Mouse (Mus musculus): ENCODE data around the gene Hadha. TPM values are rescaled to one million over a fixed set of nuclear protein-coding genes. Genes with fewer than 3 reads are reported as not detected.

Gene Hadha
- polyA plus RNA-seq, 1 experiment from 2014 or later, result 142 TPM

DNA sequence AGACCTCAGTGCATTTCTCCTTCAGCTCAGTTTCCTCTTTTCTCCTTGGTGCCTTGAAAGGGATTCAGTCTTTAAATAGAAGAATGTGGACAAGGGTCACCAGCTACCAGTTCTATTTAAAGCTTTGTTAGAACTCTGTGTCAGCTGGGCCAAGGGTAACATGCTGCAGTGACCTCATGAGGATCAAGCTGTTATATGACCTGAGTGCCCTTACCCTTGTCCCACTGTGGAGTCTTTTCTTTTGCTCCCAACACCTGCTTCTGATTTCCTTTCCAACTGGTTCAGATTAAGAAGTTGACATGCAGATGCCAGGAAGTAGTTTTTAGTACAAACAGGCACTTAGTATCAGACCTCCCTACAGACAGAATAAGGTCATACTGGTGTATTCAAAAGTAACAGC, 17.2 kb upstream of the Hadha start:
- H3K4me3 ChIP-seq (replicated peaks), result no peak overlapping the region
- H3K27me3 ChIP-seq (replicated peaks), result no peaks in the 10 kb centered on the region
- H3K4me2 ChIP-seq, result no peak overlapping the region
- no peak overlapping the region for H3K9ac ChIP-seq
- H3K9me3 ChIP-seq, result no peaks in the 10 kb centered on the region
- no peak for ATAC-seq (ENCODE audit: insufficient read depth, low FRiP score, low read depth)
- H3K4me1 ChIP-seq, result no peaks in the 10 kb centered on the region
- no peak overlapping the region for H3K27ac ChIP-seq
- peaks cover 10% of the 10 kb centered on the region for H3K36me3 ChIP-seq

GRCm38 (mm10) chr5:30170303-30170940, 15.5 kb upstream of the Hadha start:
- Histone ChIP-seq H3K9me3 (no peaks in the 10 kb centered on the region), H3K4me1 (no peaks in the 10 kb centered on the region), H3K4me2 (no peak overlapping the region), H3K36me3 (peaks cover 5% of the 10 kb centered on the region; the same call in 1 of the 2 replicates), H3K27me3 (replicated peaks) (no peaks in the 10 kb centered on the region), H3K4me3 (replicated peaks) (no peak overlapping the region), H3K9ac (no peak overlapping the region), H3K27ac (0 out of 2 replicates have a peak overlapping the region, but pooled peaks have one; percentile 31)
- ATAC-seq (ENCODE audit: insufficient read depth, low FRiP score, low read depth), result no peak
- 70% methylated on average over 5 of the region's 5 CpGs for WGBS

DNA sequence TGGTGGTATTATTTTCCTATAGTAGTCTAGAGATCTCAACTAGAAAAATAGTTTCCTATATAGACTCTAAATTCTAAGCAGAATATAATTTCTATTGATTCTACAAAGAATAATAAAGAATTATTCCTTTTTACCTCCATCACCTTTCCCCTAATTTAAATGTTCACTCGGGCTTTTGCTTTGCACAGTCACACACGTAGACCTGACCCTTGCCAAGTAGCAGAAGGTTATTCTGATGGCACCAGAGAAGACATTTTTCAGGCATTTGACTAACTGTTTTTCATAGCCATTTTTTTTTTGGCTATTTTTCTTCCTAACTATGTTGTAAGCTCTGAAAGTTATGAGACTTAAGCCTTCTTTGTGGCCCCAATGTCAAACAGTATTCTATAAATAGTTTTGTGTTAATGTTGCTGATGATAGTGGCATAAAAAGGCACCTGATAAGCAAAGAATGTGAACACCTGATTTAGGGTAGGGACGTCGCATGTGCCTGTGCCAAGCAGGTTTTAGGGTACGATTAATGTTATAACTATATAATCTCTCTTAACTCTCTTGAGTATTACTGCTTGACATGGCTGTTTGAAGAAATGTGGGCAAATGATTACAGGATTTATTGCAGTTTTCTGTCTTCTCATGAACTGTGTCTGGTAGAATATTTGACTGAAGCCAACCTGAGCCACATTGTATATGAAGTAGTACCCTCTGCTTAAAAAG, 10.4 kb upstream of the Hadha start:
- WGBS, result 73% methylated on average over 5 of the region's 5 CpGs
- no peak for ATAC-seq (ENCODE audit: insufficient read depth, low FRiP score, low read depth)
- no peak overlapping the region for H3K27ac ChIP-seq

GRCm38 (mm10) chr5:30162339-30162738, 7.4 kb upstream of the Hadha start:
- Histone ChIP-seq H3K4me3 (replicated peaks) (no peak overlapping the region), H3K4me2 (no peak overlapping the region), H3K9ac (no peak overlapping the region), H3K27ac (no peak overlapping the region), H3K36me3 (no peaks in the 10 kb centered on the region), H3K9me3 (no peaks in the 10 kb centered on the region), H3K27me3 (replicated peaks) (no peaks in the 10 kb centered on the region), H3K4me1 (no peaks in the 10 kb centered on the region)
- WGBS, result 79% methylated on average over 6 of the region's 6 CpGs
- ATAC-seq (ENCODE audit: insufficient read depth, low FRiP score, low read depth), result no peak

More for the DNA sequence above, 10.4 kb upstream of the Hadha start:
- Histone ChIP-seq H3K9me3 (no peaks in the 10 kb centered on the region), H3K9ac (no peak overlapping the region), H3K36me3 (no peaks in the 10 kb centered on the region), H3K27me3 (replicated peaks) (no peaks in the 10 kb centered on the region), H3K4me2 (no peak overlapping the region), H3K4me1 (no peaks in the 10 kb centered on the region), H3K4me3 (replicated peaks) (no peak overlapping the region)

GRCm38 (mm10) chr5:30161836-30162235, 6.9 kb upstream of the Hadha start:
- Histone ChIP-seq H3K4me1 (peaks cover 4% of the 10 kb centered on the region; the same call in 1 of the 2 replicates), H3K4me2 (no peak overlapping the region), H3K9ac (no peak overlapping the region), H3K27ac (no peak overlapping the region), H3K4me3 (replicated peaks) (no peak overlapping the region), H3K27me3 (replicated peaks) (no peaks in the 10 kb centered on the region), H3K9me3 (no peaks in the 10 kb centered on the region), H3K36me3 (no peaks in the 10 kb centered on the region)
- WGBS, result 87% methylated on average over 1 of the region's 1 CpGs
- no peak for ATAC-seq (ENCODE audit: insufficient read depth, low FRiP score, low read depth)

DNA sequence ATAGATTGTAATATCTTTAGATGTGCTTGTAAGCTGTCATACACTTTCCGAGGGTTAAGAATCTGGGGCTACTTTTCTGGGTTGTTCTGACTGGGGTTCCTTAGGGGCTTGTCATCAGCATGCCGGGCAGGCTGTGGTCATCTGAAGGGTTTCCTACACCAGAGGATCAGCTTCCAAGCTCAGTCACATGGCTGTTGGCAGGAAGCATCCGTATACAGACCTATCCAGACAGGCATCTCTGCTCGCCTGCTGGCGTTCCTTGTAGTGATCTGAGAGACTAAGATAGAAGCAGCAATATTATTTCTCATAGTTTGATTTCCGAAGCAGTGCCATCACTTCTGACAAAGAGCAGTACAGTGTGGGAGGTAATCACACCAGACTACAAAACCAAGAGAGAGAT, 4.6 kb upstream of the Hadha start:
- 81% methylated on average over 6 of the region's 6 CpGs for WGBS
- no peak for ATAC-seq (ENCODE audit: insufficient read depth, low FRiP score, low read depth)
- Histone ChIP-seq H3K9me3 (no peaks in the 10 kb centered on the region), H3K4me1 (peaks cover 9% of the 10 kb centered on the region; the same call in 1 of the 2 replicates), H3K27ac (no peak overlapping the region), H3K4me3 (replicated peaks) (no peak overlapping the region), H3K4me2 (no peak overlapping the region), H3K36me3 (no peaks in the 10 kb centered on the region), H3K27me3 (replicated peaks) (no peaks in the 10 kb centered on the region), H3K9ac (no peak overlapping the region)

GRCm38 (mm10) chr5:30155821-30156629, 1.1 kb upstream of the Hadha start:
- H3K9ac ChIP-seq, result peak overlapping the region; percentile 86
- peak overlapping the region; percentile 98 for H3K4me3 ChIP-seq (replicated peaks)
- peaks cover 13% of the 10 kb centered on the region; the same call in 1 of the 2 replicates for H3K4me1 ChIP-seq
- ATAC-seq (ENCODE audit: insufficient read depth, low FRiP score, low read depth), result no peak
- H3K27me3 ChIP-seq (replicated peaks), result no peaks in the 10 kb centered on the region
- WGBS, result 21% methylated on average over 13 of the region's 13 CpGs
- no peaks in the 10 kb centered on the region for H3K36me3 ChIP-seq
- H3K4me2 ChIP-seq, result peak overlapping the region; percentile 69
- H3K27ac ChIP-seq, result peak overlapping the region; percentile 91
- no peaks in the 10 kb centered on the region for H3K9me3 ChIP-seq

DNA sequence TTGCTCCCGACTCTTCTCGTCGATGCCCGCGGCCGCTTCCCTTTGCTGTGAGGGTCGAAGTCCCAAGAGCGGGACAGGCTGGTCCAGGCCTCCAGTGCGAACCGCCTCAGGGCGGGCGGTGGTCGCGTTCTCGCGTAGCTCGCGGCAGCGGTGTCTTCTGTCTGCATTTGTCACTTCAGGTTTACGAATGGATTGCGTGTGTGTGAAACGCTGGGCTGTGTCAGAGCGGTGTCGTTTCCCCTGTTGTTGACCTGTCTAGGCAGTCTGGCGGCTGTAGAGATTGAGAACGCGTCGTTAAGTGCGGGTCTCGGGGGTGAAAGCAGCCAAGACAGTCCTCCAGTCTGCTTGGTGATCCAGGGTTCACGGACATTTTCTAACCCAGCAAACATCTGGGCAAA, 432 bp upstream of the Hadha start:
- no peaks in the 10 kb centered on the region for H3K36me3 ChIP-seq
- no peaks in the 10 kb centered on the region for H3K9me3 ChIP-seq
- ATAC-seq (ENCODE audit: insufficient read depth, low FRiP score, low read depth), result peak; percentile 37
- WGBS, result 0% methylated on average over 31 of the region's 31 CpGs
- H3K4me2 ChIP-seq, result peak overlapping the region; percentile 69
- H3K27ac ChIP-seq, result peak overlapping the region; percentile 91
- H3K4me3 ChIP-seq (replicated peaks), result peak overlapping the region; percentile 98
- peak overlapping the region; percentile 86 for H3K9ac ChIP-seq
- peaks cover 13% of the 10 kb centered on the region; the same call in 1 of the 2 replicates for H3K4me1 ChIP-seq
- no peaks in the 10 kb centered on the region for H3K27me3 ChIP-seq (replicated peaks)

DNA sequence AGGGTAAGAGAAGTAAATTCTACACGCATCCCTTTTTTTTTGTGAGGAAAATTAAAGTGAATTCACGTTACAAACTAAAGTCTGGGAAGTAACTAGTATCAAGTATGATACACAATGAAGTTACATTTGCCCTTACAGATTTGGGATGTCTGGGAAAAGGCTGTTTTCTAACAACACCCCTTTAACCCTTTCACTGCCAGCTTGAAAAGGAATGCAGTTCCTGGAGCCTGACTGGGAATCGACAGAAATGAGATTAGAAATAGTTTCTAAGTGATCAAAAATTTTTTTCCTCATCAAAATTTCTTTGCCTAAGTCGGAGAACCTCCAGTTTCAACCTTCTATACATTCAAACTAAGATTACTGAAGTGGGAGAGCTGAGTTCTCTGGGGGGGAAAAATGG, 949 bp downstream of the Hadha start:
- no peaks in the 10 kb centered on the region for H3K9me3 ChIP-seq
- H3K27ac ChIP-seq, result peak overlapping the region; percentile 91; the same call in 1 of the 2 replicates
- peak overlapping the region; percentile 98 for H3K4me3 ChIP-seq (replicated peaks)
- no peaks in the 10 kb centered on the region for H3K36me3 ChIP-seq
- H3K4me1 ChIP-seq, result peaks cover 13% of the 10 kb centered on the region; the same call in 1 of the 2 replicates
- WGBS, result 14% methylated on average over 4 of the region's 4 CpGs
- H3K9ac ChIP-seq, result peak overlapping the region; percentile 86; the same call in 1 of the 2 replicates
- no peaks in the 10 kb centered on the region for H3K27me3 ChIP-seq (replicated peaks)
- ATAC-seq (ENCODE audit: insufficient read depth, low FRiP score, low read depth), result no peak
- peak overlapping the region; percentile 69 for H3K4me2 ChIP-seq

- no peak overlapping the region for H3K4me3 ChIP-seq (replicated peaks)
- no peaks in the 10 kb centered on the region for H3K27me3 ChIP-seq (replicated peaks)
- no peak overlapping the region for H3K27ac ChIP-seq
- no peak overlapping the region for H3K9ac ChIP-seq
- no peaks in the 10 kb centered on the region for H3K36me3 ChIP-seq
- 72% methylated on average over 2 of the region's 2 CpGs for WGBS
- peaks cover 13% of the 10 kb centered on the region; the same call in 1 of the 2 replicates for H3K4me1 ChIP-seq
- no peak for ATAC-seq (ENCODE audit: insufficient read depth, low FRiP score, low read depth)
- no peaks in the 10 kb centered on the region for H3K9me3 ChIP-seq
- no peak overlapping the region for H3K4me2 ChIP-seq
Observed at GRCm38 (mm10) chr5:30153222-30153621, 1.7 kb downstream of the Hadha start.

- 72% methylated on average over 1 of the region's 1 CpGs for WGBS
- Histone ChIP-seq H3K27ac (no peak overlapping the region), H3K4me2 (no peak overlapping the region)
Observed at GRCm38 (mm10) chr5:30152413-30152812, 2.5 kb downstream of the Hadha start.

More at GRCm38 (mm10) chr5:30152413-30152812, 2.5 kb downstream of the Hadha start:
- H3K9me3 ChIP-seq, result no peaks in the 10 kb centered on the region
- no peaks in the 10 kb centered on the region for H3K36me3 ChIP-seq
- no peak for ATAC-seq (ENCODE audit: insufficient read depth, low FRiP score, low read depth)
- peaks cover 13% of the 10 kb centered on the region; the same call in 1 of the 2 replicates for H3K4me1 ChIP-seq
- H3K9ac ChIP-seq, result no peak overlapping the region
- no peaks in the 10 kb centered on the region for H3K27me3 ChIP-seq (replicated peaks)
- H3K4me3 ChIP-seq (replicated peaks), result no peak overlapping the region

Measured in stomach, embryonic 15.5 days (tissue).